Mouse (Mus musculus): ENCODE measurements around the gene Vmn1r6. TPM values are rescaled to one million over a fixed set of nuclear protein-coding genes. Genes with fewer than 3 reads are reported as not detected.
"Not testable (repeated sequence)": the region's sequence is repeated elsewhere in the genome, so short reads cannot be mapped to it uniquely, and the experiment has no call there.

Gene Vmn1r6
- polyA plus RNA-seq (2015; fragmentation: Nextera tagmentation; extraction: Ambion mirVana): not detected in 2 replicates

DNA sequence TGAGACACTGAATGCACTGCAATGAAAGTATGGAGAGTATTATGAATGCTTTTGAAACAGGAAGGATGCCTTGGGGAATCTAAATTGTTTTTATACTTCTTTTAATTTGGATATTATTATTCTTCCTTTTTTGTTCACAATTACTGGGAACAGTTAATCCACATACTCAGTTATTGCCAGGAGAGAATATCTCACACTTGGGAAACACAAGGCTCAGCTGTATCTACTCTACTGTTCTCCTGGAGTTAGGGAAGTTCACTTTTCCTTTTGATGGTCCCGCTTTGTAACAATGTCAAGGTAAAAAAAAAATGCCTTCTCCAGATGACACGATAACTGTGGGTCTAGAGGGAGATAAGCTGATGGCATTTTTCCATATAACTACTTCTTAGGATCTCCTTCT lies at the start of gene Vmn1r6:
TSS of gene Vmn1r6 (plus strand) at position 301 of the 400 bp plus-strand sequence.
- Histone ChIP-seq H3K27me3 (ENCODE audit: control insufficient read depth, insufficient read depth, low read depth, low read length) (no peaks in the 10 kb centered on the region), H3K9ac (ENCODE audit: low read length) (no peak within 1 kb of the TSS), H3K9me3 (ENCODE audit: control insufficient read depth, low read length) (no peaks in the 10 kb centered on the region), H3K36me3 (ENCODE audit: control insufficient read depth, insufficient read depth, low read length) (no peaks in the 10 kb centered on the region), H3K4me3 (ENCODE audit: low read length) (no peak within 1 kb of the TSS), H3K27ac (ENCODE audit: low read length) (no peak within 1 kb of the TSS), H3K4me2 (ENCODE audit: low read depth, low read length) (no peak within 1 kb of the TSS), H3K4me1 (replicated peaks; ENCODE audit: control insufficient read depth, insufficient read depth, low read length) (no peaks in the 10 kb centered on the region)
- WGBS: 75% methylated on average over 2 of the region's 2 CpGs
- no peak for ATAC-seq (ENCODE audit: low read depth)

DNA sequence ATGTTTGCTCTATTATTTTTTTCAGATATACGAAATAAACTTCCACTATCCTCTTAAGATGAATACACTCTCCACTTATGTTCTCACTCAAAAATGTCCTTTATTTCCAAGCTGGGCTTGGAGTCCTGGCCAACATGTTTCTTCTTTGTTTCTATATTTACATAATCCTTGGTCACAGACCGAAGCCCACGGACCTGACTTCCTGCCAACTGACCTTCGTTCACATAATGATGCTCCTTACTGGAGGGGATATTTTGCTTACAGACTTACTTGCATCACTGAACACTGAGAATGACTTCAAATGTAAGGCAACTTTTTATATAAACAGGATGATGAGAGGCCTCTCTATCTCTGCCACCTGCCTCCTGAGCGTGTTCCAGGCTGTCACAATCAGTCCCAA lies 40.6 kb upstream of the Vmn1r6 start:
- H3K27me3 ChIP-seq (ENCODE audit: control insufficient read depth, insufficient read depth, low read depth, low read length): no peaks in the 10 kb centered on the region
- H3K4me3 ChIP-seq (ENCODE audit: low read length): no peak overlapping the region
- no peaks in the 10 kb centered on the region for H3K36me3 ChIP-seq (ENCODE audit: control insufficient read depth, insufficient read depth, low read length)
- no peak for ATAC-seq (ENCODE audit: low read depth)
- no peak overlapping the region for H3K27ac ChIP-seq (ENCODE audit: low read length)
- H3K9ac ChIP-seq (ENCODE audit: low read length): no peak overlapping the region
- no peaks in the 10 kb centered on the region for H3K9me3 ChIP-seq (ENCODE audit: control insufficient read depth, low read length)
- H3K4me1 ChIP-seq (replicated peaks; ENCODE audit: control insufficient read depth, insufficient read depth, low read length): no peaks in the 10 kb centered on the region
- WGBS: 61% methylated on average over 5 of the region's 5 CpGs
- no peak overlapping the region for H3K4me2 ChIP-seq (ENCODE audit: low read depth, low read length)

DNA sequence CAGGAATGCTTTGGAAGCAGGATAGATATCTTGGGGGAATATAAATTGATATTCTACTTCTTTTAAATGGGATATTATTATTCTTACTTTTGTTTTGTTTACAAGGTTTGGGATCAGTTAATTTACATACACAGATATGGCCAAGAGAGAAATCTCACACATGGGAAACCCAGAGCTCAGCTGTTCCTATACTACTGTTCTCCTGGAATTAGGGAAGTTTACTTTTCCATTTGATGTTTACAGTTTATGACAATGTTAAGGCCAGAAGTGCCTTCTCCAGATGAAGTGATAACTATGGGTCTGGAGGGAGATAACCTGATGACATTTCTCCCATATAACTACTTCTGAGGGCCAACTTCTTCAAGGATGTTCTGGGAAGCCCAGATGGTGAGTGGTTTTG lies 27.1 kb upstream of the Vmn1r6 start, which contains the start of gene Vmn1r5:
TSS of gene Vmn1r5 (plus strand) at position 301 of the 400 bp plus-strand sequence.
- ATAC-seq (ENCODE audit: low read depth): no peak
- H3K36me3 ChIP-seq (ENCODE audit: control insufficient read depth, insufficient read depth, low read length): no peaks in the 10 kb centered on the region

DNA sequence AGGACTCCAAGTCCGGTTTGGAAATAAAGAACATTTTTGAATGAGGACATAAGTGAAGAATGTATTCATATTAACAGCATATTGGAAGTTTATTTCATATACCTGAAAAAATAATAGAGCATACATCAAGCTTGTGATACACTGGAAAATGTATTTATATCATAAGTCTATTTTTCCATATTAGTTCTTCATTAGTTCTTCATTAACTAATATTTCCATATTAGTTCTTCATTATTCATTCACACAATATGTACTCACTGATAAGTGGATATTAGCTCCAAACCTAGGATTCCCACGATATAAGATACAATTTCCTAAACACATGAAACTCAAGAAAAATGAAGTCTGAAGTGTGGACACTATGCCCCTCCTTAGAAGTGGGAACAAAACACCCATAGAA lies 28.2 kb downstream of the Vmn1r6 start, which contains the start of gene Vmn1r7:
TSS of gene Vmn1r7 (minus strand) at position 101 of the 400 bp plus-strand sequence.
- ATAC-seq (ENCODE audit: low read depth); H3K36me3 ChIP-seq (ENCODE audit: control insufficient read depth, insufficient read depth, low read length); H3K4me1 ChIP-seq (replicated peaks; ENCODE audit: control insufficient read depth, insufficient read depth, low read length); H3K9ac ChIP-seq (ENCODE audit: low read length); H3K27me3 ChIP-seq (ENCODE audit: control insufficient read depth, insufficient read depth, low read depth, low read length); H3K4me2 ChIP-seq (ENCODE audit: low read depth, low read length); H3K4me3 ChIP-seq (ENCODE audit: low read length); H3K27ac ChIP-seq (ENCODE audit: low read length); H3K9me3 ChIP-seq (ENCODE audit: control insufficient read depth, low read length): not testable (repeated sequence)
- 86% methylated on average over 2 of the region's 2 CpGs for WGBS

More for the DNA sequence above, 27.1 kb upstream of the Vmn1r6 start, which contains the start of gene Vmn1r5:
- no peaks in the 10 kb centered on the region for H3K27me3 ChIP-seq (ENCODE audit: control insufficient read depth, insufficient read depth, low read depth, low read length)
- H3K27ac ChIP-seq (ENCODE audit: low read length): no peak within 1 kb of the TSS
- no peak within 1 kb of the TSS for H3K4me3 ChIP-seq (ENCODE audit: low read length)
- H3K9me3 ChIP-seq (ENCODE audit: control insufficient read depth, low read length): no peaks in the 10 kb centered on the region
- no peak within 1 kb of the TSS for H3K4me2 ChIP-seq (ENCODE audit: low read depth, low read length)
- H3K4me1 ChIP-seq (replicated peaks; ENCODE audit: control insufficient read depth, insufficient read depth, low read length): no peaks in the 10 kb centered on the region
- no peak within 1 kb of the TSS for H3K9ac ChIP-seq (ENCODE audit: low read length)

DNA sequence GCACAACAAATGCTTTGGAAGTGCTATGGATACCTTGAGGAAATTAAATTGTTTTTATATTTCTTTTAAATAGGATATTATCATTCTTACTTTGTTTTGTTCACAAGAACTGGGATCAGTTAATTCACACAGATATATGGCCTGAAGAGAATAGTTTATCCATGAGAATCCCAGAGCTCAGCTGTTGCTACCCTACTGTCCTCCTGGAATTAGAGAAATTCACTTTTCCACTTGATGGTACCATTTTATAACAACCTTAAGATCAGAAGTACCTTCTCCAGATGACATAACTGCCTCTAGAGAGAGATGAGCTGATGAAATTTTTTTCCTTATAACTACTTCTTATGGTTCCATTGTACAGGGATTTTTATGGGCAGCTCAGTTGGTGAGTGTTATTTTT lies 34.9 kb downstream of the Vmn1r6 start, which contains the start of gene Vmn1r8:
TSS of gene Vmn1r8 (plus strand) at position 301 of the 400 bp plus-strand sequence.
- no peaks in the 10 kb centered on the region for H3K9me3 ChIP-seq (ENCODE audit: control insufficient read depth, low read length)
- H3K36me3 ChIP-seq (ENCODE audit: control insufficient read depth, insufficient read depth, low read length): no peaks in the 10 kb centered on the region
- no peak for ATAC-seq (ENCODE audit: low read depth)
- no peak within 1 kb of the TSS for H3K27ac ChIP-seq (ENCODE audit: low read length)
- no peaks in the 10 kb centered on the region for H3K4me1 ChIP-seq (replicated peaks; ENCODE audit: control insufficient read depth, insufficient read depth, low read length)
- H3K27me3 ChIP-seq (ENCODE audit: control insufficient read depth, insufficient read depth, low read depth, low read length): no peaks in the 10 kb centered on the region
- no peak within 1 kb of the TSS for H3K4me2 ChIP-seq (ENCODE audit: low read depth, low read length)
- no peak within 1 kb of the TSS for H3K4me3 ChIP-seq (ENCODE audit: low read length)
- H3K9ac ChIP-seq (ENCODE audit: low read length): no peak within 1 kb of the TSS

DNA sequence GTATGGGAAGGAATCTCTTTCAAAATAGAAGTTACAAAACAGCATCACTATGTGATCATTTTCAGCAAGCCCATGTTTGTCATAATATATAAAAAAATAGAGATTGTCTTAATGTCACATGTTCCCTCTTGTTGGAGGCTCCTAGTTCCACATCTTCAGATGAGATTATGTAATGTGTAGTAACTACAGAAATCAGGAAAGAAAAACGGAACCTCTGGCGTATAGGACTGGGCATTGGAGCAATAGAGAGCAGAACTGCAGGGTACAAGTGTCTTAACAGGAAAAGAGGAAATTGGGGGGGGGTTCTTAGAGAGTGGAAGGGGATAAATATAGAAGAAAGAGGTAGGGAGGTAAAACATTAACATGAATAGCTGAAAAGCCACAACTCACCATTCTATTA lies 37.6 kb downstream of the Vmn1r6 start:
- H3K9me3 ChIP-seq (ENCODE audit: control insufficient read depth, low read length): no peaks in the 10 kb centered on the region
- ATAC-seq (ENCODE audit: low read depth): no peak
- WGBS: 80% methylated on average over 2 of the region's 2 CpGs
- H3K4me1 ChIP-seq (replicated peaks; ENCODE audit: control insufficient read depth, insufficient read depth, low read length): no peaks in the 10 kb centered on the region
- H3K9ac ChIP-seq (ENCODE audit: low read length): no peak overlapping the region
- H3K27me3 ChIP-seq (ENCODE audit: control insufficient read depth, insufficient read depth, low read depth, low read length): no peaks in the 10 kb centered on the region
- no peak overlapping the region for H3K27ac ChIP-seq (ENCODE audit: low read length)
- no peak overlapping the region for H3K4me3 ChIP-seq (ENCODE audit: low read length)
- H3K36me3 ChIP-seq (ENCODE audit: control insufficient read depth, insufficient read depth, low read length): no peaks in the 10 kb centered on the region
- no peak overlapping the region for H3K4me2 ChIP-seq (ENCODE audit: low read depth, low read length)

Other genes with a start within 250 kb of the Vmn1r6 start
- 27.8 and 28.3 TPM in 2 replicates for gene Kbtbd2, start 199.4 kb upstream of the Vmn1r6 start, polyA plus RNA-seq (2015; fragmentation: Nextera tagmentation; extraction: Ambion mirVana)
- 172 and 184 TPM in 2 replicates for gene Fkbp9, start 165.2 kb upstream of the Vmn1r6 start, polyA plus RNA-seq (2015; fragmentation: Nextera tagmentation; extraction: Ambion mirVana)
- gene Nt5c3, start 73.3 kb upstream of the Vmn1r6 start, polyA plus RNA-seq (2015; fragmentation: Nextera tagmentation; extraction: Ambion mirVana): 59.0 and 59.2 TPM in 2 replicates
- gene Vmn1r4, start 73.2 kb upstream of the Vmn1r6 start, polyA plus RNA-seq (2015; fragmentation: Nextera tagmentation; extraction: Ambion mirVana): 0.16 and 0.19 TPM in 2 replicates
- not detected in 2 replicates for gene Vmn1r5, start 27.0 kb upstream of the Vmn1r6 start, polyA plus RNA-seq (2015; fragmentation: Nextera tagmentation; extraction: Ambion mirVana)
- gene Vmn1r7, start 28.1 kb downstream of the Vmn1r6 start, polyA plus RNA-seq (2015; fragmentation: Nextera tagmentation; extraction: Ambion mirVana): not detected in 2 replicates
- gene Vmn1r8, start 35.0 kb downstream of the Vmn1r6 start, polyA plus RNA-seq (2015; fragmentation: Nextera tagmentation; extraction: Ambion mirVana): not detected in 2 replicates
- not detected in 2 replicates for gene Vmn1r9, start 69.5 kb downstream of the Vmn1r6 start, polyA plus RNA-seq (2015; fragmentation: Nextera tagmentation; extraction: Ambion mirVana)
- gene Vmn1r10, start 112.2 kb downstream of the Vmn1r6 start, polyA plus RNA-seq (2015; fragmentation: Nextera tagmentation; extraction: Ambion mirVana): not detected in 2 replicates
- not detected in 2 replicates for gene Vmn1r11, start 136.2 kb downstream of the Vmn1r6 start, polyA plus RNA-seq (2015; fragmentation: Nextera tagmentation; extraction: Ambion mirVana)
- not detected in 2 replicates for gene Vmn1r12, start 159.7 kb downstream of the Vmn1r6 start, polyA plus RNA-seq (2015; fragmentation: Nextera tagmentation; extraction: Ambion mirVana)
- not detected in 2 replicates for gene Vmn1r13, start 206.0 kb downstream of the Vmn1r6 start, polyA plus RNA-seq (2015; fragmentation: Nextera tagmentation; extraction: Ambion mirVana)
- gene Vmn1r14, start 234.4 kb downstream of the Vmn1r6 start, polyA plus RNA-seq (2015; fragmentation: Nextera tagmentation; extraction: Ambion mirVana): not detected in 2 replicates

All from lung, embryonic 16.5 days (tissue).